Comparison of ENCODE assay signal across 28 mouse cellular contexts in the genomic region with DNA sequence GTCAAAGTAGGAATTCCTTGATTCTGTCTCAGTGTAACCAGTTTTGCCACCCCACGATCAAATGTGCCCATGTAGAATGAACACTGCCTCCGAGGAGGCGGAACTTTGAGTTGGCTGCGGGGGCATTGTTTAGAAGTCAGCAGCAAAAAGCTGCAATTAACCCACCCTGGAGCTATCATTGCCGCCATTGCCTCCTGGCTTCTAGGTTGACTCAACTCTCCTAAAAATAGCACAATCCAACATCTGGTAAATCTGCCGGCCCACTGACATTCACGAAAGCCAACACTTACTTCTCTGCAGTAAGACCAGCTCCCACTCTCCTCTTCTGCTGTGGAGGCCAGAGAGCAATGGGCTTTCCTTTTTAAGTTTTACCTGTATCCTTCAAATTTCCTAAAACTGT. TPM values are rescaled to one million over a fixed set of nuclear protein-coding genes. Genes with fewer than 3 reads are reported as not detected.
DNase-seq lines count a peak whose midpoint lies in the region; ATAC-seq and TF ChIP-seq lines count a peak whose summit lies in the region.
"Had no signal": no experiment of that assay in that cellular context is flagged by ENCODE, and none has a peak within 500 bp of the region (broad histone marks: within the 10 kb centered on the region; RNA-seq: fewer than 3 reads in every experiment).

No protein-coding gene starts in this region.

- H3K79me2 ChIP-seq in myocyte (ENCODE audit: control insufficient read depth, insufficient read depth): no peaks in the 10 kb centered on the region

- H3K4me2 ChIP-seq in heart, embryonic 14.5 days (ENCODE audit: low read length): peak overlapping the region; percentile 25; the same call in 1 of the 2 replicates
- H3K4me2 ChIP-seq in myocyte (ENCODE audit: low read depth): peak overlapping the region; percentile 38
- H3K4me2 ChIP-seq: embryonic facial prominence, embryonic 12.5 days; embryonic facial prominence, embryonic 15.5 days; hindbrain, embryonic 14.5 days had no signal

- peak overlapping the region; percentile 21 to 31; a peak in 2 of 4 replicates for H3K27ac ChIP-seq in heart, embryonic 14.5 days (replicated peaks in 1 of 2; ENCODE audit: control insufficient read depth in 1 of 2, insufficient read depth in 1 of 2, low read depth in 2 of 2, low read length in 2 of 2)
- H3K27ac ChIP-seq: embryonic facial prominence, embryonic 12.5 days; embryonic facial prominence, embryonic 15.5 days; gastrocnemius, adult 2 months; hindbrain, embryonic 14.5 days; hindbrain, postnatal 0 days had no signal

- no peak for TF ChIP-seq POLR2A in myocyte (IDR thresholded peaks at IDR 0.05; ENCODE audit: insufficient read length, low read depth)

- no peak for DNase-seq in heart, adult 8-10 months (ENCODE audit: low spot score)
- DNase-seq in right cerebral cortex, adult 18-20 months: peak; percentile 17
- no peak for DNase-seq in right cerebral cortex, postnatal 14 days
- DNase-seq in Muller cell, postnatal 12 days (ENCODE audit: inconsistent ontology term): no peak
- DNase-seq in left cerebral cortex, postnatal 36 days (ENCODE audit: low spot score in 2 of 2): no peak
- DNase-seq: adrenal gland, postnatal 10 days; adrenal gland, postnatal 36 days; cerebellum, adult 11 months; cerebellum, adult 2 months; cerebellum, adult 9-11 months; cerebellum, postnatal 25 days; forebrain, postnatal 0 days; gastrocnemius, adult 2 months; gastrocnemius, postnatal 14 days; heart, adult 11 months; heart, postnatal 36 days had no signal

- H3K4me3 ChIP-seq in heart, embryonic 14.5 days (ENCODE audit: control insufficient read depth in 1 of 2, insufficient read depth in 1 of 2, low read depth in 1 of 2, low read length in 2 of 2): no peak overlapping the region
- H3K4me3 ChIP-seq in myocyte: no peak overlapping the region
- H3K4me3 ChIP-seq: embryonic facial prominence, embryonic 12.5 days; embryonic facial prominence, embryonic 15.5 days; gastrocnemius, adult 2 months had no signal

- H3K36me3 ChIP-seq in heart, embryonic 14.5 days (ENCODE audit: control insufficient read depth, insufficient read depth, low read length): no peaks in the 10 kb centered on the region
- H3K36me3 ChIP-seq in myocyte (ENCODE audit: control insufficient read depth, insufficient read depth): no peaks in the 10 kb centered on the region
- H3K36me3 ChIP-seq: embryonic facial prominence, embryonic 12.5 days; embryonic facial prominence, embryonic 15.5 days had no signal

- peaks cover 10 to 19% of the 10 kb centered on the region in 2 experiments for H3K4me1 ChIP-seq in heart, embryonic 14.5 days (ENCODE audit: control insufficient read depth in 2 of 2, insufficient read depth in 2 of 2, low read length in 2 of 2)
- H3K4me1 ChIP-seq: embryonic facial prominence, embryonic 12.5 days had no signal

- H3K9me3 ChIP-seq in heart, embryonic 14.5 days (ENCODE audit: control insufficient read depth, low read length): no peaks in the 10 kb centered on the region
- H3K9me3 ChIP-seq: embryonic facial prominence, embryonic 12.5 days; embryonic facial prominence, embryonic 15.5 days had no signal

- no peak overlapping the region for H3ac ChIP-seq in myocyte (ENCODE audit: control insufficient read depth, insufficient read length)

- ATAC-seq in heart, embryonic 14.5 days (ENCODE audit: insufficient number of reproducible peaks, insufficient read depth, low FRiP score, low read depth): no peak
- ATAC-seq: CD4-positive, CD25-positive, alpha-beta regulatory T cell, adult 4 months; forebrain, embryonic 14.5 days; forebrain, postnatal 0 days; hindbrain, postnatal 0 days; inflammation-experienced regulatory T-cells, adult 6 months; intestine, embryonic 16.5 days; Patski had no signal

- WGBS in heart, embryonic 14.5 days: 47% methylated on average over 7 of the region's 7 CpGs

- intact Hi-C loops in left cerebral cortex, postnatal 36 days (cut with DNase I): loop anchor here (5.0 kb wide), 1 partner anchor 33 kb away; no protein-coding TSS in a partner anchor

- 0 out of 2 replicates have a peak overlapping the region, but pooled peaks have one; percentile 21 for H3K9ac ChIP-seq in heart, embryonic 14.5 days (ENCODE audit: low read length)
- H3K9ac ChIP-seq: embryonic facial prominence, embryonic 12.5 days; embryonic facial prominence, embryonic 15.5 days; forebrain, postnatal 0 days; hindbrain, embryonic 14.5 days had no signal

- no peaks in the 10 kb centered on the region for H3K27me3 ChIP-seq in heart, embryonic 14.5 days (ENCODE audit: control insufficient read depth, insufficient read depth, low read length)
- H3K27me3 ChIP-seq in myocyte (ENCODE audit: control insufficient read depth, insufficient read depth, insufficient read length): no peaks in the 10 kb centered on the region
- H3K27me3 ChIP-seq: embryonic facial prominence, embryonic 12.5 days; embryonic facial prominence, embryonic 15.5 days; Patski had no signal

TF ChIP-seq in myocyte, 11 proteins besides CTCF, POLR2A, EP300 and RAD21:
- TF ChIP-seq MAX (IDR thresholded peaks at IDR 0.05; ENCODE audit: low read depth) (no peak), CEBPB (IDR thresholded peaks at IDR 0.05; ENCODE audit: insufficient read depth, poor library complexity, severe bottlenecking) (no peak), MYOD1 (IDR thresholded peaks at IDR 0.05; ENCODE audit: control insufficient read depth in 1 of 3, insufficient read length in 2 of 3, low read depth in 2 of 3) (no peak), MYOG (IDR thresholded peaks at IDR 0.05; ENCODE audit: control insufficient read depth in 1 of 3, insufficient read depth in 1 of 3, insufficient read length in 2 of 3, low read depth in 2 of 3) (no peak), TCF3 (IDR thresholded peaks at IDR 0.05; ENCODE audit: insufficient read length, low read depth) (no peak), E2F4 (IDR thresholded peaks at IDR 0.05; ENCODE audit: insufficient read depth) (no peak), TCF12 (IDR thresholded peaks at IDR 0.05; ENCODE audit: insufficient read depth, poor library complexity, severe bottlenecking) (no peak), POLR2AphosphoS2 (IDR thresholded peaks at IDR 0.05; ENCODE audit: insufficient read length, low read depth) (no peak)
TF ChIP-seq in myocyte: peak in this region for 0.

RNA-seq across cellular contexts. Expression of a gene that starts 35.8 kb away (rescaled TPM):
- 5.7 and 9.0 TPM in 2 replicates for polyA plus RNA-seq in heart, embryonic 14.5 days (2014; fragmentation: Nextera tagmentation; extraction: Ambion mirVana)
- total RNA-seq in heart, adult 8-10 months (2022): 10 to 100 TPM in 2 of 4 experiments, 1 to 10 TPM in 2; 9.2 to 13.8 (median 11.6) TPM
- 27.5 TPM for polyA plus RNA-seq in myocyte (2012; fragmentation: generic; extraction: Trizol)
- 100 to 1,000 TPM in 1 of 2 experiments, 10 to 100 TPM in 1; 92.8 to 104 TPM for total RNA-seq in left cerebral cortex, postnatal 36 days (2021)
- total RNA-seq: MEL had no signal

Comparison
In these comparisons a context has a peak if more than half of its experiments do, and no peak if none do; other contexts are left out.
1. RNA of a gene that starts 35.8 kb away (total RNA-seq): 92.8 to 104 TPM in left cerebral cortex, postnatal 36 days; 9.2 to 13.8 TPM in heart, adult 8-10 months; every median in the first group is over 4 times any median in the second.